Mouse (Mus musculus) testis, adult 2 months (tissue): ENCODE data around the gene Jpt2.

Experiments
- CTCF ChIP-seq: fragments of 200-500 bp; IDR thresholded peaks from 2 replicates; pipeline ENCODE4 v1.5.1; 2012; ENCODE audit warnings: low read depth, mild to moderate bottlenecking, inconsistent platforms, low read length, moderate library complexity; ENCODE audit not compliant: control insufficient read depth, insufficient read depth, insufficient replicate concordance
- POLR2A ChIP-seq: fragments of 200-500 bp; IDR thresholded peaks from 2 replicates; pipeline ENCODE4 v1.6.1; 2012; ENCODE audit warnings: low read depth, mild to moderate bottlenecking, inconsistent platforms, low read length, moderate library complexity; ENCODE audit not compliant: control insufficient read depth

- TF ChIP-seq CTCF (no peak), POLR2A (no peak)
Measured at GRCm38 (mm10) chr17:24923246-24923645, 37.2 kb downstream of the Jpt2 start.
